9 mouse cellular contexts compared by ENCODE assay signal in genomic region chr13:98239978-98240641, GRCm38 (mm10). TPM values are rescaled to one million over a fixed set of nuclear protein-coding genes. Genes with fewer than 3 reads are reported as not detected.
DNase-seq lines count a peak whose midpoint lies in the region; ATAC-seq and TF ChIP-seq lines count a peak whose summit lies in the region.
"Had no signal": no experiment of that assay in that cellular context is flagged by ENCODE, and none has a peak within 500 bp of the region (broad histone marks: within the 10 kb centered on the region; RNA-seq: fewer than 3 reads in every experiment).

No protein-coding gene starts in this region.

- WGBS in liver, embryonic 14.5 days (ENCODE audit: insufficient replicate concordance) = 16% methylated on average over 12 of the region's 12 CpGs

- TF ChIP-seq EP300 in liver, embryonic 14.5 days (IDR thresholded peaks at IDR 0.05; ENCODE audit: low read depth) = no peak

- H3K4me2 ChIP-seq in liver, embryonic 14.5 days (ENCODE audit: low read depth) = no peak overlapping the region
- H3K4me2 ChIP-seq: lung, embryonic 15.5 days had no signal

- H3K9me3 ChIP-seq in liver, embryonic 14.5 days (ENCODE audit: control insufficient read depth, low read length) = no peaks in the 10 kb centered on the region
- H3K9me3 ChIP-seq: lung, embryonic 15.5 days had no signal

- no peaks in the 10 kb centered on the region for H3K27me3 ChIP-seq in liver, embryonic 14.5 days (ENCODE audit: control insufficient read depth, insufficient read depth, low read length)
- H3K27me3 ChIP-seq: lung, embryonic 15.5 days had no signal

- peak; percentile 49 to 63 for DNase-seq in cerebellum, adult 18-20 months
- DNase-seq in CD4-positive helper T cell, adult 2 months (ENCODE audit: low read depth, low spot score) = peak; percentile 46
- peak; percentile 72 for DNase-seq in adrenal gland, postnatal 36 days
- DNase-seq in fibroblast of lung, adult 2 months (ENCODE audit: low read depth) = peak; percentile 37
- DNase-seq in kidney, adult 9 months = peak; percentile 70
- DNase-seq in liver, embryonic 14.5 days (ENCODE audit: low read depth in 3 of 3, low spot score in 3 of 3) = peak; percentile 28 to 40 (median 35)
- DNase-seq in right cerebral cortex, postnatal 25 days = peak; percentile 70

- no peaks in the 10 kb centered on the region for H3K36me3 ChIP-seq in liver, embryonic 14.5 days (replicated peaks; ENCODE audit: control insufficient read depth, insufficient read depth, low read depth)
- H3K36me3 ChIP-seq: lung, embryonic 15.5 days had no signal

- TF ChIP-seq CTCF in liver, embryonic 14.5 days (IDR thresholded peaks at IDR 0.05; ENCODE audit: low read depth) = peak; percentile 73

- no peak overlapping the region for H3K9ac ChIP-seq in liver, embryonic 14.5 days (replicated peaks)
- H3K9ac ChIP-seq: lung, embryonic 15.5 days had no signal

- H3K4me1 ChIP-seq in liver, embryonic 14.5 days (replicated peaks; ENCODE audit: control insufficient read depth in 2 of 2, insufficient read depth in 2 of 2, low read length in 1 of 2) = no peaks in the 10 kb centered on the region
- H3K4me1 ChIP-seq: lung, embryonic 15.5 days had no signal

- H3K27ac ChIP-seq in liver, embryonic 14.5 days = no peak overlapping the region
- H3K27ac ChIP-seq: lung, embryonic 15.5 days had no signal

- H3K4me3 ChIP-seq in liver, embryonic 14.5 days (ENCODE audit: insufficient read depth in 1 of 2, low read depth in 2 of 2, low read length in 2 of 2) = no peak overlapping the region
- H3K4me3 ChIP-seq: lung, embryonic 15.5 days had no signal

- ATAC-seq in cerebellum, adult (ENCODE audit: insufficient number of reproducible peaks, low FRiP score, low TSS enrichment) = no peak
- no peak for ATAC-seq in liver, embryonic 14.5 days (ENCODE audit: insufficient read depth)

RNA-seq across cellular contexts. Expression of gene Utp15, which starts 22.7 kb away (rescaled TPM):
- 10 to 100 TPM; 18.0 to 20.1 TPM for total RNA-seq in adrenal gland, postnatal 36 days (2021)
- 4.8 and 6.1 TPM in 2 replicates for polyA plus RNA-seq in liver, embryonic 14.5 days (2012; rRNA removed)
- polyA plus RNA-seq in liver, embryonic 14.5 days (2014; fragmentation: Nextera tagmentation; extraction: Ambion mirVana) = 11.8 and 13.2 TPM in 2 replicates

RNA-seq across cellular contexts. Expression of gene Ankra2, which starts 22.8 kb away (rescaled TPM):
- total RNA-seq in adrenal gland, postnatal 36 days (2021) = 10 to 100 TPM; 21.5 to 25.0 TPM
- polyA plus RNA-seq in liver, embryonic 14.5 days (2012; rRNA removed) = 6.7 and 10.0 TPM in 2 replicates
- 8.0 and 8.7 TPM in 2 replicates for polyA plus RNA-seq in liver, embryonic 14.5 days (2014; fragmentation: Nextera tagmentation; extraction: Ambion mirVana)

RNA-seq across cellular contexts. Expression of gene Arhgef28, which starts 33.9 kb away (rescaled TPM):
- 10 to 100 TPM; 13.7 to 19.4 TPM for total RNA-seq in adrenal gland, postnatal 36 days (2021)
- 0.11 and 0.34 TPM in 2 replicates for polyA plus RNA-seq in liver, embryonic 14.5 days (2012; rRNA removed)
- polyA plus RNA-seq in liver, embryonic 14.5 days (2014; fragmentation: Nextera tagmentation; extraction: Ambion mirVana) = 0.42 and 0.52 TPM in 2 replicates

RNA-seq across cellular contexts. Expression of gene Gm21976, which starts 39.6 kb away (rescaled TPM):
- total RNA-seq in adrenal gland, postnatal 36 days (2021) = not detected
- polyA plus RNA-seq in liver, embryonic 14.5 days (2012; rRNA removed) = not detected in 2 replicates
- polyA plus RNA-seq in liver, embryonic 14.5 days (2014; fragmentation: Nextera tagmentation; extraction: Ambion mirVana) = not detected in 2 replicates
- polyA plus RNA-seq: lung, embryonic 15.5 days had no signal
